Mouse (Mus musculus): ENCODE results near the gene Rpp14.

The Rpp14 gene

GRCm38 (mm10) chr14:8080165-8080679 lies at the start of gene Rpp14:
TSS of gene Rpp14 (plus strand) at chr14:8080367.
- peak; percentile 98 for ATAC-seq (ENCODE audit: insufficient number of reproducible peaks, low FRiP score, low TSS enrichment)

DNA sequence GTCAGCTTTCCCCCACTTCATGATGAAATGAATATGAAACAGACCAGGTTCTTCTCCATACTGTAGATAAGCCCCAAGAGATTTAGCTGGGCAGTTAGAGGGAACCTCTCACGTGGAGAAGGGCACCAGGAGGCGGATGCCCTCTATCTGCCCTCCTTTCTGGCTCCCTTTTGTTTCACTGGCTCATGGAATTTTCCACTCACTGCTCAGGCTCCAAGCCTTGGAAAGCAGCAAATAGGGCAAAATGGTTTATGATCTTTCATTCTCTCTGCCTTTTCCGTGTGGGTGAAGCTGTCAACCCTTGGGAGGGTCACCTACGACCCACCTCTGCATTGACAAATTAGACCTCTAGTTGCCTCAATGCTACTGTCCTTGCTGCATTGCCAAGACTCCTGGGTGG lies 49.6 kb upstream of the Rpp14 start:
- no peak for ATAC-seq (ENCODE audit: insufficient number of reproducible peaks, low FRiP score, low TSS enrichment)

DNA sequence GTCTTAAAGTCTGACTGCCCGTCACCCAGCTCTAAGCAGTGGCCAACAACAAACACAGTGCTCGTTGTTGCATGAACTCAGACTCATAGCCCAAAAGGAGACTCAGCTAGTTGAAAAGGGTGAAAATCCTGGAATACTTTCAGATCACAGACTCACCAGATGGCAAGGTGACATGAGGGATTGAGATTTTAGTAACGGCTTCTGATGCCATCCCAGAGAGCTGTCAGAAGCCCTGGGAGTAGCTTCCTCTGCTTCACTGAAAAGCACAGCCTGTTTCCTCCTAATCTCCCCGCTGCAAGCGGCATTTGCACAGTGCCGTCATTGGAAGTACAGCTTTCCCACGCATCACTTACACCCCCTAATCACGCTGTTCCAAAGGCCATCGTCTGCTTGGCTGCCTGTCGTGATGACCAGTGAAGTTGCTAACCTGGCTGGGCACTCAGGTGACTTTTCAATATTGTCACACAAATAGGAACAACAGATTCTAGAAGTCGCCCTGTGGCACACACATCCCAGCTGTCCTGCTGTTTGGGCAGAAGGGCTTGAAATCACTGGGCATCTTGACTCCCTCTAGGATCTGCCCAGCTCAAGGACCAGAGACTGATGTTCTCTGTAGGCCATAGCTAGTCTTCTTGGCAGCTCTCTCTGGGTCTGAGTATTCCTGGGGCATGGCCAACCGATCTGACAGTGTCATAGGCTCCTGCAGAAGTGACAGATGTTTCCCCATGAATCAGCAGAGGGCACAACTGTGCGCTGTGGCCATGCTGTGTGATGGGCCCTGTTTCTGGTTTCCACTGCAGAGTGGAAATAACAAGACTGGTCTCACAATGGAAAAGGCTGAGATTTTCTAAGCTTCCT lies 47.9 kb upstream of the Rpp14 start:
- peak; percentile 88 for ATAC-seq (ENCODE audit: insufficient number of reproducible peaks, low FRiP score, low TSS enrichment)

DNA sequence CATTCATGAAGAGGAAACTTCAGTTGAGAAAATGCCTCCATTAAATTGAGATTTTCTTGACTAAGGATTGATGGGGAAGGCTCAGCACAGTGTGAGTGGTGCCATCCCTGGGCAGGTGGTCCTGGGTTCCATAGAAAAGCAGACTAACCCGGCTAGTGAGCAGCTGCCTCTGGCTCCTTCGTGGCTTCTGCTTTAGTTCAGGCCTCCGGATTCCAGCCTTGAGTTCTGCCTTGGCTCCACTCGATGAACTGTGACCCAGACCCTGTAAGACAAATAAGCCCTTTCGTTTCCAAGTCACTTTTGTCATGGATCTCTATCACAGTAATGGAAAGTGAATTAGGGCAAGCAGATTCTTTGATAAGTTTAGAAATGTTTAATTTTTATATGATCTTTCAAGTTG lies 45.6 kb upstream of the Rpp14 start:
- ATAC-seq (ENCODE audit: insufficient number of reproducible peaks, low FRiP score, low TSS enrichment), result no peak

DNA sequence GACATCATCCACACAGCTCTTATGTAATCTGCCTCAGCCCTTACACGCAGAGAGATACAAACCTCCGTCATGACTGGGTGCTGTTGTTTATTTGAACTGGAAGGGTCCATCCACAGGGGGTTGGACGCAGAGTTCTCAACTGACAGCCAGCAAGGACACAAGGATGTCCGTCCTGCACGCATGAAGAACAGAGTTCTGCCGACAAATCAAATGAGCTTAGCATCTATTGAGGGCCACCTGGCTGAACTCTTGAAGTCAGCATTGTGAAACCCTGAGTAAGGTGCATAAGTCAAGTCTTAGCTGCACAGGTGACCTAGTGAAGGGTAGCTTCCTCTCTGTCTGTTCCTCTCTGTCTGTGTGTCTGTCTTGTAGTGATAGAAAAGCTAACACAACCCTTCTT lies 44.2 kb upstream of the Rpp14 start:
- no peak for ATAC-seq (ENCODE audit: insufficient number of reproducible peaks, low FRiP score, low TSS enrichment)

GRCm38 (mm10) chr14:8036406-8036805 lies 43.8 kb upstream of the Rpp14 start:
- ATAC-seq (ENCODE audit: insufficient number of reproducible peaks, low FRiP score, low TSS enrichment), result no peak

- no peak for ATAC-seq (ENCODE audit: insufficient number of reproducible peaks, low FRiP score, low TSS enrichment)
These were observed 42.0 kb upstream of the Rpp14 start for GRCm38 (mm10) chr14:8038150-8038549.

DNA sequence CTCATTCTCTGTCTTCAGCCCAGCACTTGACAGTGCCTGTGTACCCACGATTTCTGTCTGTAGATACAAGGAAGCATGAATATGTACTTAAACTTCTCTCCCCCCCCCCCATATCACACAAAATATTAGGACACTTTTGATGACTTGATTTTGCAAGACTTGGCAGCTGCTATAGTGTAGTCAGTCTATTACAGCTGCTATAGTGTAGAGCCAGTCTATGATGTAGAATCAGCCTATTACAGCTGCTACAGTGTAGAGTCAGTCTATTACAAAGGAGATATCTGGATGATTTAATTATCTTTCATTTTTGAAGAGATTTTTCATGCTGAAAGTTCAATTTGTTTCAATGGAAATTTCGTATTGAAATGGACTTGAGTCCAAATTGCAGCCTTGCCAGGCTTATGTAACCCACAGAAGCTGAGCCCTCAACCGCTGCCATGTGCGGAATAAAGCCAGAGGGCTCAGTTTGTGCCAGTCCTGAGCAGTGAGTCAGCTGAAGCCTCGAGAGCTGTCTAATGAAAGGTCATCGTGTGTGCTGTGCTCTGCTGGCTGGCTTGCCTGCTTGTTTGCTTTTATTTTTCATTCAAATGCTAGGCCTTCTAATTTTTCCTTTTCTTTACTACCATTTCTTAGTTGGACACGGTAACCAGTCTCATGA lies 41.2 kb upstream of the Rpp14 start:
- peak; percentile 86 for ATAC-seq (ENCODE audit: insufficient number of reproducible peaks, low FRiP score, low TSS enrichment)

GRCm38 (mm10) chr14:8040179-8040578 lies 40.0 kb upstream of the Rpp14 start:
- no peak for ATAC-seq (ENCODE audit: insufficient number of reproducible peaks, low FRiP score, low TSS enrichment)

GRCm38 (mm10) chr14:8040911-8041678 lies 39.1 kb upstream of the Rpp14 start:
- no peak for ATAC-seq (ENCODE audit: insufficient number of reproducible peaks, low FRiP score, low TSS enrichment)

DNA sequence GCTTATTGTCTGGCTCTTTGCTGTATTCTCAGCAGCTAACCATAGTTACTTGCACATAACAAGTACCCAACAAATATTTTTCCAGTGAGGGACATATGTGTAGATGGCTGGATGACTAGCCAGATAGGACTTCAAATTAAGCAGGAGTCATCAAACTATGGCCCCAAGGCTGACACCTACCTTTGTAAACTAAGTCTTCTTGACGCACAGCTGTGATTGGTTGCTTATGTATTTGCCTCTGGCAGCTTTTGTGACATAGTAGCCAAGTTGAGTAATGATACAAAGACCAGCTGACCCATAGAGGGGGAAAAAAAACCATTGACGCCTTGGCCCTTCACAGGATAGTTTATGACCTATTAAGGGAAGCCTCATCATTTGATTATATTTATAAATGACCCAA lies 38.0 kb upstream of the Rpp14 start:
- ATAC-seq (ENCODE audit: insufficient number of reproducible peaks, low FRiP score, low TSS enrichment), result no peak

DNA sequence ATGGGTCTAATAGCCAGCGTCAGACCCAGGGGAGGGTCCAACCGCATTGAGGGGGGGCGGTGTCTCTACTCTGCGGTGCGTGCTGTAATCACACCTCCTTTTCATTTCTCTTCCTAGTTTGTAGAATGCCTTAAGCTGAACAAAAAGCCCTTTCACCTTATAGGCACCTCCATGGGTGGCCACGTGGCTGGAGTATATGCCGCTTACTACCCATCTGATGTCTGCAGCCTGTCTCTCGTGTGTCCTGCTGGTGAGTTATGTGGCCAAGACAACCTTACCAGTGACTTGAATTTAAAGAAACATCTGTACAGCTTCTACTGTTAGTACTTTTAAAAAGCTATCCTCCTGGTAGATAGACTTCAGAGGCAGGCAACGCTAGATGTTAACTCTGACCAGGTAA lies 37.6 kb upstream of the Rpp14 start:
- no peak for ATAC-seq (ENCODE audit: insufficient number of reproducible peaks, low FRiP score, low TSS enrichment)

DNA sequence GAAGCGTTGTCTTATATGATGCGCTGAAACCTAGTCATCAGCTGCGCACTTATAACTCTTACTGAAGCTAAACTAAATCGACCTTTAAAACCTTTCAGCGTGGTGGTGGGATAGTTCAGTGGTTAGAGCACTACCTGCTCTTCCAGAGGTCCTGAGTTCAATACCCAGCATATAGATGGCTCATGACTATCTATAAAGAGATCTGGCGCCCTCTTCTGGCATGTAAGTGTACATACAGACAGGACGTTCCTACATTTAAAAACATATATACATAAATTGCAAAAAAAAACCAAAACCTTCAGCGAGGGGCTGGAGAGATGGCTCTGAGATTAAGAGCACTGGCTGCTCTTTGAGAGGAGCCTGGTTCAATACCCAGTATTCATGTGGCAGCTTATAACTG lies 35.8 kb upstream of the Rpp14 start:
- ATAC-seq (ENCODE audit: insufficient number of reproducible peaks, low FRiP score, low TSS enrichment), result no peak

DNA sequence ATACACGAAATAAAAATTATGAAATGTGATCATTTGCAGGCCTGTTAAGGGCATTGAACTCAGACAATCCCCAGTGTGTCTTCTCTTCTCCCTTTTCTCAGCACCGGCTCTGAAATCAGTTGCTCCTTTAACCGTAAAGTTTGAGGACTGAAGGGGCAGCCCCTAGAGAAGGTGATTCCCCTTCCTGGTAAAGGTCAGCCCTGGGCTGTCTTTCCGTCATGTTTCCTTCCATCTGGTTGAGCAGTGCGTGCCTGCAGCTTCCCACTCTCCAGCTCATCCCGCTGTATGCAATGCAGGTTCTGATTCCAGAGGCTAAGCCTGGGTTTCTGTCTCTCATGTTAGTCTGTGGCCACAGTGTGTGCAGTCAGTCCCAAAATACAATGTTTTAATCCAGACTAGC lies 35.4 kb upstream of the Rpp14 start:
- no peak for ATAC-seq (ENCODE audit: insufficient number of reproducible peaks, low FRiP score, low TSS enrichment)

- no peak for ATAC-seq (ENCODE audit: insufficient number of reproducible peaks, low FRiP score, low TSS enrichment)
These were observed 34.9 kb upstream of the Rpp14 start for GRCm38 (mm10) chr14:8045187-8045846.

- ATAC-seq (ENCODE audit: insufficient number of reproducible peaks, low FRiP score, low TSS enrichment), result no peak
These were observed 33.3 kb upstream of the Rpp14 start for GRCm38 (mm10) chr14:8046839-8047238.

DNA sequence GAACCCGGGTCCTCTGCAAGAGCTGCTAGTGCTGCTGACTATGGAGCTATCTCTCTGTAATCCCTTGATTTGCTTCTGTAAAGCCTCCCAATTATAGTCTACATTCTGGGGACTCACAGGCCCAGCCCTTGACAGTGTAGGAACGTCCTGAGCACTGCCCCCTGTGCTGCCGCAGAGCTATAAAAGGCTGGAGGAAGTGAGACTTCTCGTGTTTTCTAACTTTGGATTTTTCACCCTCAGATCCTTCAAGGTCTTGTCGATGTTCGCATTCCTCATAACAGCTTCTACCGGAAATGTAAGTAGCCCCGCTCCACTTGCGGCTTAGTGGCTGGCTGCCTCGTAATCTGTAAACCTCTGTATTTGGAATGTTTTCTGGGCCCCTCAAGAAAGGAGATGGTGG lies 30.8 kb upstream of the Rpp14 start:
- no peak for ATAC-seq (ENCODE audit: insufficient number of reproducible peaks, low FRiP score, low TSS enrichment)

- no peak for ATAC-seq (ENCODE audit: insufficient number of reproducible peaks, low FRiP score, low TSS enrichment)
These were observed 28.3 kb upstream of the Rpp14 start for GRCm38 (mm10) chr14:8051869-8052268.

DNA sequence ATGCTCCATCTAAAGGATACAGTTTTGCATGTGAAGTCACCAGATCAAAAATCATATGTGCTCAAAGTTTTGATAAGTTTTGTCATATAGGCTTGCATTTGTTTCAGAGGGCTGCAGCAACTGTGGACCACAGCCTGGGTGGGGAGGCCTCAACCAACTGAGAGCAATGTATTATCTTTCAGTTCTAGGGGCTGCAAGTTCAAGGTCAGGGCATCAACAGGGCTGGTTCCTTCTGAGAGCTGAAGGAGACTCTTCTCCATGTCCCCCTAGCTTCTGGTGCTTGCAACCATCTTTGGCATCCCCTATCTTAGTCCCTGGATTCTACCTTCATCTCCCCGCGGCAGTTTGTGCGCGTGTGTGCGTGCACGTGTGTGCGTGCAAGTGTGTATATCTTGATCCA lies 27.5 kb upstream of the Rpp14 start:
- no peak for ATAC-seq (ENCODE audit: insufficient number of reproducible peaks, low FRiP score, low TSS enrichment)

DNA sequence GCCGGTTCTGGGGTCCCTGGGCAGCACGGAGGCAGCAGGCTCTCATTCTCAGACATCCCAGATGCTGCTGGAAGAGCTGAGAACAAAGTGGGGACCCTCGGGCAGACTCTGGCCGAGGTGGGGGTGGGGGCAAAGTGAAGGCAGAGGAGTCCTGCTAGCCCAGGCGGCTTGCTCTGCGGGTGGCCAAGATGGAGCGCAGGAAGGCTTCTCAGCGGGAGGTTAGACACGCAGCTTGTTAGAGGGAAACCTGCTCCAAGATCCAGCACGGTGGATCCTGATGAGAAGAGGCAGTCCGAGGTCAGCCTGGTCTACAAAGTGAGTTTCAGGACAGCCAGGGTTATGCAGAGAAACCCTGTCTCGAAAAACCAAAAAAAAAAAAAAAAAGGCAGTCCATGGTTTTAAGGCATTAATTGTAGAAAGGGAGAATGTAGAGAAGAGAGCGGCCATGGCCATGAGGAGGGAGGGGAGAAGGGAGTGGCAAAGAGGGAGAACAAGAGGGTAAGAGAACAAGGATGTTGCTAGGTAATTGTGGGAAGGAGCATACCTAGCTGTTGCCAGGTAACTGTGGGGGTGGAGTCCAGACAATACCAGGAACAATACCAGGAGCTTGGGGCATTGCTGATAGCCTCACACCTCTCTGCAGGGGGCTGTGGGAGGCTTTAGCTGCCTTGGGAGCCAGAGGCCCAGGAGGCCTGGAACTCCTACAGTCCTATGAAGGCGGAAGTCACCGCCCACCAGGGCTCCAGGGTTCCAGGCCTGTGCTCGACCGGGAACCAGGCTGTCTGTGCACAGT lies 25.7 kb upstream of the Rpp14 start:
- no peak for ATAC-seq (ENCODE audit: insufficient number of reproducible peaks, low FRiP score, low TSS enrichment)
